Mouse (Mus musculus): ENCODE data around the gene Rtca.
A peak's percentile ranks its signal among the peaks of the same experiment; 100 is the strongest.

- TF ChIP-seq POLR2A (IDR thresholded peaks at IDR 0.05; ENCODE audit: borderline replicate concordance, extremely low read depth, insufficient read depth, insufficient read length, poor library complexity, severe bottlenecking) = peak; percentile 63
- peak; percentile 90 for TF ChIP-seq CTCF (IDR thresholded peaks at IDR 0.05; ENCODE audit: borderline replicate concordance, extremely low read depth, insufficient read depth, insufficient read length)
These were observed at the start of gene Rtca for GRCm38 (mm10) chr3:116507772-116508351.
